Mouse (Mus musculus) intestine, postnatal 0 days (tissue): ENCODE measurements at regions not wholly inside any gene's neighbourhood (a gene's known extent, or its start where the extent isn't known, plus 50 kb on each side); places are given as distances from the start of the nearest gene placed in this dataset.

ENCODE experiments used
- ATAC-seq: fragments of 200-750 bp; cut with Nextera tagmentation; 2 replicates; pipeline ENCODE4 v1.8.0; 2017; ENCODE audit warnings: mild to moderate bottlenecking, moderate TSS enrichment, moderate library complexity
- H3K27ac ChIP-seq: fragments of 300-500 bp; sonication (generic); 2 replicates; pipeline ENCODE4 v1.5.1; 2014; ENCODE audit warnings: mild to moderate bottlenecking, low read depth, low read length, moderate library complexity
- H3K27me3 ChIP-seq: fragments of 300-500 bp; sonication (generic); replicated peaks from 2 replicates; pipeline ENCODE4 v1.6.1; 2014; ENCODE audit warnings: low read length, mixed read lengths; ENCODE audit not compliant: control insufficient read depth, insufficient read depth
- H3K36me3 ChIP-seq: fragments of 300-500 bp; sonication (generic); 2 replicates; pipeline ENCODE4 v1.6.1; 2014; ENCODE audit warnings: mild to moderate bottlenecking, moderate library complexity; ENCODE audit not compliant: control insufficient read depth, insufficient read depth
- H3K4me1 ChIP-seq: fragments of 300-500 bp; sonication (generic); replicated peaks from 2 replicates; pipeline ENCODE4 v1.6.1; 2014; ENCODE audit warnings: antibody characterized with exemption, low read length, mixed read lengths; ENCODE audit not compliant: control insufficient read depth, insufficient read depth
- H3K4me2 ChIP-seq: fragments of 300-500 bp; sonication (generic); replicated peaks from 2 replicates; pipeline ENCODE4 v1.6.1; 2014; ENCODE audit warnings: low read depth, mild to moderate bottlenecking, moderate library complexity
- H3K4me3 ChIP-seq: fragments of 300-500 bp; sonication (generic); 2 replicates; pipeline ENCODE4 v1.5.1; 2014; ENCODE audit warnings: low read depth, low read length
- H3K9ac ChIP-seq: fragments of 300-500 bp; sonication (generic); 2 replicates; pipeline ENCODE4 v1.6.1; 2014; ENCODE audit warnings: mild to moderate bottlenecking, low read depth, low read length
- H3K9me3 ChIP-seq: fragments of 300-500 bp; sonication (generic); 2 replicates; pipeline ENCODE4 v1.6.1; 2016; ENCODE audit warnings: mixed run types; ENCODE audit not compliant: control insufficient read depth
- CTCF ChIP-seq: sonication (generic); IDR thresholded peaks from 2 replicates; pipeline ENCODE4 v1.5.1; 2016; ENCODE audit warnings: low read depth, mild to moderate bottlenecking, control low read depth, antibody characterized with exemption, moderate library complexity
- WGBS: fragments of 180-500 bp; shearing (Covaris S2); extraction: QIAGEN DNeasy Blood & Tissue Kit; methylation state at CpG from one replicate; pipeline ENCODE4 v1.1.7; 2014; 5-methylcytosine and 5-hydroxymethylcytosine counted together

- no peak overlapping the region for H3K27ac ChIP-seq
- no peaks in the 10 kb centered on the region for H3K27me3 ChIP-seq
- H3K9me3 ChIP-seq: no peaks in the 10 kb centered on the region
- no peak overlapping the region for H3K4me3 ChIP-seq
- WGBS: 65% methylated on average over 4 of the region's 4 CpGs
- peaks cover 4% of the 10 kb centered on the region; the same call in 1 of the 2 replicates for H3K4me1 ChIP-seq
- no peak for TF ChIP-seq CTCF
- no peak overlapping the region for H3K9ac ChIP-seq
- H3K36me3 ChIP-seq: no peaks in the 10 kb centered on the region
- ATAC-seq: no peak
- no peak overlapping the region for H3K4me2 ChIP-seq
These were observed 59.6 kb upstream of the Cd28 start for GRCm38 (mm10) chr1:60656976-60657375.

- Histone ChIP-seq H3K27me3 (no peaks in the 10 kb centered on the region), H3K4me2 (no peak overlapping the region), H3K27ac (no peak overlapping the region), H3K4me1 (peaks cover 4% of the 10 kb centered on the region; the same call in 1 of the 2 replicates), H3K9ac (no peak overlapping the region), H3K36me3 (no peaks in the 10 kb centered on the region), H3K9me3 (no peaks in the 10 kb centered on the region), H3K4me3 (no peak overlapping the region)
- ATAC-seq: no peak
- WGBS: 69% methylated on average over 6 of the region's 6 CpGs
- TF ChIP-seq CTCF: no peak
These were observed 60.7 kb upstream of the Cd28 start for GRCm38 (mm10) chr1:60655691-60656595.

- 33% methylated on average over 2 of the region's 2 CpGs for WGBS
These were observed 61.4 kb upstream of the Cd28 start for GRCm38 (mm10) chr1:60655206-60655605.

GRCm38 (mm10) chr1:60652570-60653011 is 64.0 kb upstream of the Cd28 start:
- peak; percentile 38; the same call in 1 of the 2 replicates for ATAC-seq
- H3K4me2 ChIP-seq: no peak overlapping the region
- H3K27ac ChIP-seq: no peak overlapping the region
- H3K9ac ChIP-seq: no peak overlapping the region
- 11% methylated on average over 4 of the region's 4 CpGs for WGBS
- no peak for TF ChIP-seq CTCF
- no peaks in the 10 kb centered on the region for H3K4me1 ChIP-seq
- H3K36me3 ChIP-seq: no peaks in the 10 kb centered on the region
- no peaks in the 10 kb centered on the region for H3K9me3 ChIP-seq
- H3K27me3 ChIP-seq: no peaks in the 10 kb centered on the region
- H3K4me3 ChIP-seq: no peak overlapping the region

More at GRCm38 (mm10) chr1:60655206-60655605, 61.4 kb upstream of the Cd28 start:
- no peak overlapping the region for H3K4me2 ChIP-seq
- no peak for TF ChIP-seq CTCF
- H3K9me3 ChIP-seq: no peaks in the 10 kb centered on the region
- H3K27ac ChIP-seq: no peak overlapping the region
- ATAC-seq: no peak
- no peak overlapping the region for H3K9ac ChIP-seq
- peaks cover 4% of the 10 kb centered on the region; the same call in 1 of the 2 replicates for H3K4me1 ChIP-seq
- no peaks in the 10 kb centered on the region for H3K27me3 ChIP-seq
- no peaks in the 10 kb centered on the region for H3K36me3 ChIP-seq
- H3K4me3 ChIP-seq: no peak overlapping the region

- 75% methylated on average over 3 of the region's 3 CpGs for WGBS
- no peaks in the 10 kb centered on the region for H3K36me3 ChIP-seq
- no peak overlapping the region for H3K27ac ChIP-seq
- no peak for ATAC-seq
- TF ChIP-seq CTCF: no peak
- H3K9me3 ChIP-seq: no peaks in the 10 kb centered on the region
- H3K4me3 ChIP-seq: no peak overlapping the region
- H3K4me1 ChIP-seq: no peaks in the 10 kb centered on the region
- H3K9ac ChIP-seq: no peak overlapping the region
- no peak overlapping the region for H3K4me2 ChIP-seq
- no peaks in the 10 kb centered on the region for H3K27me3 ChIP-seq
These were observed 66.4 kb upstream of the Cd28 start for GRCm38 (mm10) chr1:60650158-60650557.

- no peaks in the 10 kb centered on the region for H3K4me1 ChIP-seq
- H3K36me3 ChIP-seq: no peaks in the 10 kb centered on the region
- no peak overlapping the region for H3K9ac ChIP-seq
- no peak overlapping the region for H3K27ac ChIP-seq
- no peak for TF ChIP-seq CTCF
- H3K4me2 ChIP-seq: no peak overlapping the region
- ATAC-seq: no peak
- WGBS: 65% methylated on average over 8 of the region's 8 CpGs
- no peaks in the 10 kb centered on the region for H3K27me3 ChIP-seq
- no peak overlapping the region for H3K4me3 ChIP-seq
- no peaks in the 10 kb centered on the region for H3K9me3 ChIP-seq
These were observed 67.2 kb upstream of the Cd28 start for GRCm38 (mm10) chr1:60649303-60649850.
